Mouse (Mus musculus) spleen, postnatal 10 days (tissue): Measurements from ENCODE around the gene Myh15.
"Not testable (repeated sequence)": the region's sequence is repeated elsewhere in the genome, so short reads cannot be mapped to it uniquely, and the experiment has no call there.

Experiments
- DNase-seq, 2 experiments: peaks; one replicate each; pipeline ENCODE4 v3.0.0; 2021 to 2022; ENCODE audit warnings: low spot score in 2 of 2

The Myh15 gene

GRCm38 (mm10) chr16:49057186-49057585, at the start of gene Myh15:
TSS of gene Myh15 (plus strand) at chr16:49057486.
- no peak for DNase-seq

- no peak for DNase-seq
Measured at GRCm38 (mm10) chr16:49016620-49017332, 40.5 kb upstream of the Myh15 start.

- DNase-seq = no peak
Measured at GRCm38 (mm10) chr16:49035852-49036251, 21.4 kb upstream of the Myh15 start.

GRCm38 (mm10) chr16:49037771-49038170, 19.5 kb upstream of the Myh15 start:
- no peak for DNase-seq

GRCm38 (mm10) chr16:49040554-49041221, 16.6 kb upstream of the Myh15 start:
- DNase-seq = no peak

GRCm38 (mm10) chr16:49049214-49049613, 8.1 kb upstream of the Myh15 start:
- no peak for DNase-seq

- no peak for DNase-seq
Measured at GRCm38 (mm10) chr16:49069256-49069963, 12.1 kb downstream of the Myh15 start.

- no peak for DNase-seq
Measured at GRCm38 (mm10) chr16:49071316-49071715, 14.0 kb downstream of the Myh15 start.

GRCm38 (mm10) chr16:49128015-49128414, 70.7 kb downstream of the Myh15 start:
- DNase-seq = no peak

- DNase-seq = no peak
Measured at GRCm38 (mm10) chr16:49156193-49156592, 98.9 kb downstream of the Myh15 start.

- DNase-seq = peak; percentile 22 to 69
Measured at GRCm38 (mm10) chr16:49164349-49165137, 107.3 kb downstream of the Myh15 start.

GRCm38 (mm10) chr16:49165728-49166127, 108.4 kb downstream of the Myh15 start:
- DNase-seq = no peak

GRCm38 (mm10) chr16:49167325-49167724, 110.0 kb downstream of the Myh15 start:
- no peak for DNase-seq

- no peak for DNase-seq
Measured at GRCm38 (mm10) chr16:49175077-49175476, 117.8 kb downstream of the Myh15 start.

- DNase-seq = no peak
Measured at GRCm38 (mm10) chr16:49175729-49176395, 118.6 kb downstream of the Myh15 start.

GRCm38 (mm10) chr16:49193521-49193920, 136.2 kb downstream of the Myh15 start:
- no peak for DNase-seq

- no peak for DNase-seq
Measured at GRCm38 (mm10) chr16:49193986-49194385, 136.7 kb downstream of the Myh15 start.

GRCm38 (mm10) chr16:49196290-49196689, 139.0 kb downstream of the Myh15 start:
- DNase-seq = no peak

- DNase-seq = no peak
Measured at GRCm38 (mm10) chr16:49197951-49198350, 140.7 kb downstream of the Myh15 start.

- DNase-seq = no peak
Measured at GRCm38 (mm10) chr16:49223733-49224132, 166.4 kb downstream of the Myh15 start.

GRCm38 (mm10) chr16:49243517-49243916, 186.2 kb downstream of the Myh15 start:
- DNase-seq = not testable (repeated sequence)
